Mouse (Mus musculus) neural tube, embryonic 13.5 days (tissue): ENCODE measurements around the gene Tsc1. TPM values are rescaled to one million over a fixed set of nuclear protein-coding genes. Genes with fewer than 3 reads are reported as not detected.

Source experiments
- ATAC-seq: fragments of 200-750 bp; cut with Nextera tagmentation; 2 replicates; pipeline ENCODE4 v1.8.0; 2017; ENCODE audit warnings: low read depth, mild to moderate bottlenecking, moderate TSS enrichment, moderate library complexity
- H3K27ac ChIP-seq: fragments of 300-500 bp; sonication (generic); replicated peaks from 2 replicates; pipeline ENCODE4 v1.5.1; 2015; ENCODE audit warnings: moderate library complexity, mild to moderate bottlenecking, inconsistent platforms
- H3K27me3 ChIP-seq: fragments of 300-500 bp; sonication (generic); 2 replicates; pipeline ENCODE4 v1.6.1; 2015; ENCODE audit warnings: mild to moderate bottlenecking, inconsistent platforms
- H3K36me3 ChIP-seq: fragments of 300-500 bp; sonication (generic); 2 replicates; pipeline ENCODE4 v1.6.1; 2015; ENCODE audit warnings: mild to moderate bottlenecking, inconsistent platforms
- H3K4me1 ChIP-seq: fragments of 300-500 bp; sonication (generic); replicated peaks from 2 replicates; pipeline ENCODE4 v1.6.1; 2015; ENCODE audit warnings: inconsistent platforms
- H3K4me2 ChIP-seq: fragments of 300-500 bp; sonication (generic); 2 replicates; pipeline ENCODE4 v1.6.1; 2015; ENCODE audit warnings: inconsistent platforms, mild to moderate bottlenecking, moderate library complexity
- H3K4me3 ChIP-seq: fragments of 300-500 bp; sonication (generic); 2 replicates; pipeline ENCODE4 v1.5.1; 2015; ENCODE audit warnings: mild to moderate bottlenecking, inconsistent platforms
- H3K9ac ChIP-seq: fragments of 300-500 bp; sonication (generic); 2 replicates; pipeline ENCODE4 v1.6.1; 2015; ENCODE audit warnings: moderate library complexity, mild to moderate bottlenecking, inconsistent platforms
- H3K9me3 ChIP-seq: fragments of 300-500 bp; sonication (generic); 2 replicates; pipeline ENCODE4 v1.6.1; 2016; ENCODE audit warnings: inconsistent platforms
- WGBS: fragments of 180-500 bp; shearing (Covaris S2); methylation state at CpG from one replicate; pipeline ENCODE4 v1.1.7; 2015; 5-methylcytosine and 5-hydroxymethylcytosine counted together
- polyA plus RNA-seq: library from polyadenylated mRNA; unstranded; fragments of >200 nt; fragmentation: Nextera tagmentation; extraction: Ambion mirVana; gene quantifications from 2 replicates; pipeline ENCODE4 v1.2.1, GENCODE M21; 2015

The Tsc1 gene
- 30.2 and 36.8 TPM in 2 replicates for polyA plus RNA-seq

GRCm38 (mm10) chr2:28640461-28641424 lies at the start of gene Tsc1:
Tsc1 (plus strand) TSS chr2:28641228.
- peak; percentile 96 for ATAC-seq
- Histone ChIP-seq H3K27ac (peak within 1 kb of the TSS; percentile 96), H3K36me3 (no peaks in the 10 kb centered on the region), H3K9ac (peak within 1 kb of the TSS; percentile 93), H3K4me3 (peak within 1 kb of the TSS; percentile 99), H3K9me3 (no peaks in the 10 kb centered on the region), H3K4me2 (peak within 1 kb of the TSS; percentile 75), H3K4me1 (peaks cover 38% of the 10 kb centered on the region), H3K27me3 (no peaks in the 10 kb centered on the region)
- 2% methylated on average over 47 of the region's 47 CpGs for WGBS

- Histone ChIP-seq H3K27me3 (peaks cover 6% of the 10 kb centered on the region; the same call in 1 of the 2 replicates), H3K36me3 (no peaks in the 10 kb centered on the region), H3K4me1 (no peaks in the 10 kb centered on the region), H3K27ac (no peak overlapping the region), H3K4me3 (no peak overlapping the region), H3K9ac (no peak overlapping the region), H3K9me3 (no peaks in the 10 kb centered on the region), H3K4me2 (no peak overlapping the region)
- ATAC-seq: no peak
- 62% methylated on average over 2 of the region's 2 CpGs for WGBS
Measured at GRCm38 (mm10) chr2:28591479-28591878, 49.5 kb upstream of the Tsc1 start.

GRCm38 (mm10) chr2:28592809-28593208 lies 48.2 kb upstream of the Tsc1 start:
- no peaks in the 10 kb centered on the region for H3K9me3 ChIP-seq
- H3K27ac ChIP-seq: no peak overlapping the region
- ATAC-seq: no peak
- no peaks in the 10 kb centered on the region for H3K36me3 ChIP-seq
- WGBS: 8% methylated on average over 15 of the region's 15 CpGs
- H3K4me3 ChIP-seq: no peak overlapping the region
- H3K4me1 ChIP-seq: peaks cover 1% of the 10 kb centered on the region
- no peak overlapping the region for H3K9ac ChIP-seq
- H3K4me2 ChIP-seq: no peak overlapping the region
- H3K27me3 ChIP-seq: peaks cover 5% of the 10 kb centered on the region; the same call in 1 of the 2 replicates

- WGBS: 85% methylated on average over 7 of the region's 7 CpGs
- peaks cover 11% of the 10 kb centered on the region for H3K4me1 ChIP-seq
- H3K9ac ChIP-seq: no peak overlapping the region
- no peaks in the 10 kb centered on the region for H3K36me3 ChIP-seq
- no peaks in the 10 kb centered on the region for H3K9me3 ChIP-seq
- H3K27me3 ChIP-seq: peaks cover 5% of the 10 kb centered on the region; the same call in 1 of the 2 replicates
- no peak for ATAC-seq
- H3K4me3 ChIP-seq: no peak overlapping the region
- H3K27ac ChIP-seq: no peak overlapping the region
- no peak overlapping the region for H3K4me2 ChIP-seq
Measured at GRCm38 (mm10) chr2:28596021-28596420, 45.0 kb upstream of the Tsc1 start.

GRCm38 (mm10) chr2:28596998-28597397 lies 44.0 kb upstream of the Tsc1 start:
- no peak overlapping the region for H3K27ac ChIP-seq
- peaks cover 11% of the 10 kb centered on the region for H3K4me1 ChIP-seq
- H3K4me2 ChIP-seq: no peak overlapping the region
- H3K36me3 ChIP-seq: no peaks in the 10 kb centered on the region
- H3K9ac ChIP-seq: no peak overlapping the region
- 91% methylated on average over 7 of the region's 7 CpGs for whole genome bisulfite sequencing
- H3K27me3 ChIP-seq: peaks cover 5% of the 10 kb centered on the region; the same call in 1 of the 2 replicates
- no peak overlapping the region for H3K4me3 ChIP-seq
- ATAC-seq: no peak
- H3K9me3 ChIP-seq: no peaks in the 10 kb centered on the region

- Histone ChIP-seq H3K36me3 (no peaks in the 10 kb centered on the region), H3K9me3 (no peaks in the 10 kb centered on the region), H3K27ac (no peak overlapping the region), H3K9ac (no peak overlapping the region), H3K4me3 (no peak overlapping the region), H3K4me2 (no peak overlapping the region), H3K27me3 (peaks cover 5% of the 10 kb centered on the region; the same call in 1 of the 2 replicates), H3K4me1 (peaks cover 11% of the 10 kb centered on the region)
- WGBS: 76% methylated on average over 7 of the region's 7 CpGs
- ATAC-seq: no peak
Measured at GRCm38 (mm10) chr2:28597733-28598547, 43.1 kb upstream of the Tsc1 start.

GRCm38 (mm10) chr2:28598692-28599568 lies 42.1 kb upstream of the Tsc1 start:
- no peak overlapping the region for H3K4me2 ChIP-seq
- H3K36me3 ChIP-seq: no peaks in the 10 kb centered on the region
- ATAC-seq: no peak
- H3K27ac ChIP-seq: no peak overlapping the region
- H3K4me1 ChIP-seq: peaks cover 11% of the 10 kb centered on the region
- no peaks in the 10 kb centered on the region for H3K27me3 ChIP-seq
- no peak overlapping the region for H3K4me3 ChIP-seq
- no peaks in the 10 kb centered on the region for H3K9me3 ChIP-seq
- WGBS: 77% methylated on average over 12 of the region's 12 CpGs
- H3K9ac ChIP-seq: no peak overlapping the region

GRCm38 (mm10) chr2:28599569-28599900 lies 41.5 kb upstream of the Tsc1 start:
- no peak for ATAC-seq
- Histone ChIP-seq H3K36me3 (no peaks in the 10 kb centered on the region), H3K27ac (no peak overlapping the region), H3K4me1 (peaks cover 11% of the 10 kb centered on the region), H3K9me3 (no peaks in the 10 kb centered on the region), H3K4me2 (no peak overlapping the region), H3K9ac (no peak overlapping the region), H3K27me3 (no peaks in the 10 kb centered on the region), H3K4me3 (no peak overlapping the region)
- WGBS: 72% methylated on average over 6 of the region's 6 CpGs

GRCm38 (mm10) chr2:28601720-28602590 lies 39.1 kb upstream of the Tsc1 start:
- WGBS: 64% methylated on average over 12 of the region's 12 CpGs
- Histone ChIP-seq H3K27ac (no peak overlapping the region), H3K27me3 (no peaks in the 10 kb centered on the region), H3K4me2 (no peak overlapping the region), H3K36me3 (no peaks in the 10 kb centered on the region), H3K9ac (no peak overlapping the region), H3K4me3 (no peak overlapping the region), H3K9me3 (no peaks in the 10 kb centered on the region), H3K4me1 (peaks cover 15% of the 10 kb centered on the region)
- no peak for ATAC-seq

- H3K36me3 ChIP-seq: no peaks in the 10 kb centered on the region
- no peak overlapping the region for H3K4me2 ChIP-seq
- H3K27ac ChIP-seq: no peak overlapping the region
- H3K9ac ChIP-seq: no peak overlapping the region
- H3K4me1 ChIP-seq: peaks cover 6% of the 10 kb centered on the region
- no peaks in the 10 kb centered on the region for H3K27me3 ChIP-seq
- 92% methylated on average over 5 of the region's 5 CpGs for WGBS
- no peak for ATAC-seq
- no peak overlapping the region for H3K4me3 ChIP-seq
- no peaks in the 10 kb centered on the region for H3K9me3 ChIP-seq
Measured at GRCm38 (mm10) chr2:28603542-28603941, 37.5 kb upstream of the Tsc1 start.
